Mouse (Mus musculus) erythroid progenitor cell, adult 5-6 weeks (primary cell): ENCODE data around the gene Akirin1. TPM values are rescaled to one million over a fixed set of nuclear protein-coding genes. Genes with fewer than 3 reads are reported as not detected.
A peak's percentile ranks its signal among the peaks of the same experiment; 100 is the strongest.

ENCODE experiments used
- ATAC-seq: replicated peaks from 2 replicates; pipeline ENCODE4 v1.8.0; 2016; ENCODE audit warnings: moderate number of reproducible peaks, mild to moderate bottlenecking, moderate TSS enrichment, inconsistent platforms; ENCODE audit not compliant: poor library complexity, low FRiP score, severe bottlenecking
- total RNA-seq, 2 experiments: library from RNA; stranded (forward) in 1 of 2; stranded (reverse) in 1 of 2; fragments of 150-400 nt in 1 of 2; fragments of 186-747, 209-891 nt in 1 of 2; gene quantifications; 2 replicates each; pipeline versions ENCODE4 v1.2.3 to v1.2.4; 2015 to 2017; ENCODE audit warnings: low replicate concordance in 2 of 2

Gene Akirin1
- total RNA-seq, 2 experiments from 2014 or later = 5.9 to 27.7 TPM

GRCm38 (mm10) chr4:123732163-123732910, 17.8 kb downstream of the Akirin1 start:
- ATAC-seq = no peak

- no peak for ATAC-seq
These were observed 28.4 kb downstream of the Akirin1 start for GRCm38 (mm10) chr4:123721761-123722160.

- peak; percentile 57; the same call in 1 of the 2 replicates for ATAC-seq
These were observed 31.7 kb downstream of the Akirin1 start for GRCm38 (mm10) chr4:123718434-123718780.

- peak; percentile 98 for ATAC-seq
These were observed 32.3 kb downstream of the Akirin1 start, which contains the start of gene Ndufs5 for GRCm38 (mm10) chr4:123717574-123718433. Gene Ndufs5, minus strand, starts transcription at chr4:123718202.

- no peak for ATAC-seq
These were observed 37.7 kb downstream of the Akirin1 start for GRCm38 (mm10) chr4:123712431-123712830.

- no peak for ATAC-seq
These were observed 42.8 kb downstream of the Akirin1 start for GRCm38 (mm10) chr4:123707340-123707739.

- ATAC-seq = no peak
These were observed 44.8 kb downstream of the Akirin1 start for GRCm38 (mm10) chr4:123705340-123705739.

- ATAC-seq = no peak
These were observed 56.8 kb downstream of the Akirin1 start for GRCm38 (mm10) chr4:123693384-123693783.

- ATAC-seq = no peak
These were observed 58.1 kb downstream of the Akirin1 start for GRCm38 (mm10) chr4:123692071-123692470.

- no peak for ATAC-seq
These were observed 59.8 kb downstream of the Akirin1 start for GRCm38 (mm10) chr4:123690311-123690710.

GRCm38 (mm10) chr4:123687025-123687781, 62.9 kb downstream of the Akirin1 start:
- ATAC-seq = no peak; the same call in 1 of the 2 replicates

- ATAC-seq = no peak
These were observed 63.6 kb downstream of the Akirin1 start for GRCm38 (mm10) chr4:123686368-123687024.

- no peak for ATAC-seq
These were observed 64.5 kb downstream of the Akirin1 start for GRCm38 (mm10) chr4:123685506-123686242.

- no peak for ATAC-seq
These were observed 65.1 kb downstream of the Akirin1 start for GRCm38 (mm10) chr4:123685046-123685445.

Other genes with a start within 250 kb of the Akirin1 start
- gene Macf1, start 66.0 kb downstream of the Akirin1 start, total RNA-seq (2015; ENCODE audit: low replicate concordance) = 177 and 188 TPM in 2 replicates
- gene Macf1, start 66.0 kb downstream of the Akirin1 start, total RNA-seq (2017; ENCODE audit: low replicate concordance) = 182 and 227 TPM in 2 replicates
- gene Ndufs5, start 32.1 kb downstream of the Akirin1 start, total RNA-seq (2015; ENCODE audit: low replicate concordance) = 42.2 and 111 TPM in 2 replicates
- 30.5 TPM in 1 of 2 replicates, not detected in the other for gene Ndufs5, start 32.1 kb downstream of the Akirin1 start, total RNA-seq (2017; ENCODE audit: low replicate concordance)
- gene Rhbdl2, start 37.5 kb upstream of the Akirin1 start, total RNA-seq (2015; ENCODE audit: low replicate concordance) = not detected in 2 replicates
- gene Rhbdl2, start 37.5 kb upstream of the Akirin1 start, total RNA-seq (2017; ENCODE audit: low replicate concordance) = not detected in 2 replicates
- not detected in 2 replicates for gene 4933427I04Rik, start 109.3 kb upstream of the Akirin1 start, total RNA-seq (2015; ENCODE audit: low replicate concordance)
- not detected in 2 replicates for gene 4933427I04Rik, start 109.3 kb upstream of the Akirin1 start, total RNA-seq (2017; ENCODE audit: low replicate concordance)
- 14.4 and 43.6 TPM in 2 replicates for gene Mycbp, start 154.5 kb upstream of the Akirin1 start, total RNA-seq (2015; ENCODE audit: low replicate concordance)
- 12.1 and 52.7 TPM in 2 replicates for gene Mycbp, start 154.5 kb upstream of the Akirin1 start, total RNA-seq (2017; ENCODE audit: low replicate concordance)
- 7.5 and 16.2 TPM in 2 replicates for gene Rragc, start 167.1 kb upstream of the Akirin1 start, total RNA-seq (2015; ENCODE audit: low replicate concordance)
- gene Rragc, start 167.1 kb upstream of the Akirin1 start, total RNA-seq (2017; ENCODE audit: low replicate concordance) = 12.3 and 43.4 TPM in 2 replicates
- not detected in 2 replicates for gene 4930535I16Rik, start 167.7 kb upstream of the Akirin1 start, total RNA-seq (2015; ENCODE audit: low replicate concordance)
- gene 4930535I16Rik, start 167.7 kb upstream of the Akirin1 start, total RNA-seq (2017; ENCODE audit: low replicate concordance) = not detected in 2 replicates